Mouse (Mus musculus) limb, embryonic 15.5 days (tissue): ENCODE results near the gene Calu. TPM values are rescaled to one million over a fixed set of nuclear protein-coding genes. Genes with fewer than 3 reads are reported as not detected.
"Not testable (repeated sequence)": the region's sequence is repeated elsewhere in the genome, so short reads cannot be mapped to it uniquely, and the experiment has no call there.

Experiments
- ATAC-seq: fragments of 200-750 bp; cut with Nextera tagmentation; 2 replicates; pipeline ENCODE4 v1.8.0; 2017; ENCODE audit warnings: low read depth, moderate TSS enrichment; ENCODE audit not compliant: insufficient number of reproducible peaks, low FRiP score, low TSS enrichment
- H3K27ac ChIP-seq: fragments of 300-500 bp; sonication (generic); 2 replicates; pipeline ENCODE4 v1.5.1; 2015; ENCODE audit warnings: moderate library complexity, mild to moderate bottlenecking, inconsistent platforms
- H3K27me3 ChIP-seq: fragments of 300-500 bp; sonication (generic); 2 replicates; pipeline ENCODE4 v1.6.1; 2015; ENCODE audit warnings: inconsistent platforms
- H3K36me3 ChIP-seq: fragments of 300-500 bp; sonication (generic); 2 replicates; pipeline ENCODE4 v1.6.1; 2015; ENCODE audit warnings: inconsistent platforms
- H3K4me1 ChIP-seq: fragments of 300-500 bp; sonication (generic); 2 replicates; pipeline ENCODE4 v1.6.1; 2015; ENCODE audit warnings: inconsistent platforms
- H3K4me2 ChIP-seq: fragments of 300-500 bp; sonication (generic); 2 replicates; pipeline ENCODE4 v1.6.1; 2015; ENCODE audit warnings: mild to moderate bottlenecking, inconsistent platforms
- H3K4me3 ChIP-seq: fragments of 300-500 bp; sonication (generic); 2 replicates; pipeline ENCODE4 v1.5.1; 2015; ENCODE audit warnings: mild to moderate bottlenecking, inconsistent platforms
- H3K9ac ChIP-seq: fragments of 300-500 bp; sonication (generic); 2 replicates; pipeline ENCODE4 v1.6.1; 2015; ENCODE audit warnings: inconsistent platforms
- H3K9me3 ChIP-seq: fragments of 300-500 bp; sonication (generic); 2 replicates; pipeline ENCODE4 v1.6.1; 2016; ENCODE audit warnings: inconsistent platforms
- WGBS: fragments of 180-500 bp; shearing (Covaris S2); methylation state at CpG from one replicate; pipeline ENCODE4 v1.1.7; 2015; 5-methylcytosine and 5-hydroxymethylcytosine counted together
- polyA plus RNA-seq: library from polyadenylated mRNA; unstranded; fragments of >200 nt; fragmentation: Nextera tagmentation; extraction: Ambion mirVana; gene quantifications from 2 replicates; pipeline ENCODE4 v1.2.1, GENCODE M21; 2015

Calu gene
- polyA plus RNA-seq, 1 experiment from 2014 or later = 549 TPM

- peaks cover 16% of the 10 kb centered on the region for H3K4me1 ChIP-seq
- ATAC-seq = no peak
- no peak overlapping the region for H3K27ac ChIP-seq
- no peaks in the 10 kb centered on the region for H3K9me3 ChIP-seq
- WGBS = 77% methylated on average over 1 of the region's 1 CpGs
- no peaks in the 10 kb centered on the region for H3K27me3 ChIP-seq
- H3K36me3 ChIP-seq = peaks cover 60% of the 10 kb centered on the region
- H3K4me2 ChIP-seq = no peak overlapping the region
- no peak overlapping the region for H3K9ac ChIP-seq
- H3K4me3 ChIP-seq = no peak overlapping the region
Measured at GRCm38 (mm10) chr6:29365277-29365676, 17.4 kb downstream of the Calu start.

GRCm38 (mm10) chr6:29377386-29377785 is 29.5 kb downstream of the Calu start:
- 90% methylated on average over 4 of the region's 4 CpGs for WGBS
- H3K4me2 ChIP-seq = no peak overlapping the region
- no peaks in the 10 kb centered on the region for H3K4me1 ChIP-seq
- no peak overlapping the region for H3K4me3 ChIP-seq
- H3K27ac ChIP-seq = no peak overlapping the region
- ATAC-seq = no peak
- no peaks in the 10 kb centered on the region for H3K9me3 ChIP-seq
- no peak overlapping the region for H3K9ac ChIP-seq
- H3K27me3 ChIP-seq = no peaks in the 10 kb centered on the region
- peaks cover 70% of the 10 kb centered on the region for H3K36me3 ChIP-seq

- ATAC-seq = no peak
- H3K36me3 ChIP-seq = peaks cover 58% of the 10 kb centered on the region
Measured at GRCm38 (mm10) chr6:29378678-29379077, 30.8 kb downstream of the Calu start.

GRCm38 (mm10) chr6:29379954-29380353 is 32.1 kb downstream of the Calu start:
- H3K9me3 ChIP-seq = no peaks in the 10 kb centered on the region
- peaks cover 45% of the 10 kb centered on the region for H3K36me3 ChIP-seq
- ATAC-seq = no peak
- no peak overlapping the region for H3K4me3 ChIP-seq
- H3K4me2 ChIP-seq = no peak overlapping the region
- H3K27ac ChIP-seq = no peak overlapping the region
- H3K9ac ChIP-seq = no peak overlapping the region
- H3K4me1 ChIP-seq = no peaks in the 10 kb centered on the region
- H3K27me3 ChIP-seq = no peaks in the 10 kb centered on the region
- WGBS = 92% methylated on average over 6 of the region's 6 CpGs

More at GRCm38 (mm10) chr6:29378678-29379077, 30.8 kb downstream of the Calu start:
- Histone ChIP-seq H3K9ac (no peak overlapping the region), H3K4me3 (no peak overlapping the region), H3K4me2 (no peak overlapping the region), H3K9me3 (no peaks in the 10 kb centered on the region), H3K27me3 (no peaks in the 10 kb centered on the region), H3K4me1 (no peaks in the 10 kb centered on the region), H3K27ac (no peak overlapping the region)
- 91% methylated on average over 10 of the region's 10 CpGs for WGBS

- Histone ChIP-seq H3K4me2 (no peak overlapping the region), H3K4me3 (no peak overlapping the region), H3K36me3 (peaks cover 22% of the 10 kb centered on the region), H3K9me3 (no peaks in the 10 kb centered on the region), H3K27ac (no peak overlapping the region), H3K4me1 (peaks cover 7% of the 10 kb centered on the region), H3K27me3 (no peaks in the 10 kb centered on the region), H3K9ac (no peak overlapping the region)
- no peak for ATAC-seq
- 72% methylated on average over 2 of the region's 2 CpGs for WGBS
Measured at GRCm38 (mm10) chr6:29382442-29382841, 34.6 kb downstream of the Calu start.

GRCm38 (mm10) chr6:29388052-29388518 is 40.2 kb downstream of the Calu start, which contains the start of gene Opn1sw:
Gene Opn1sw (minus strand): TSS chr6:29388468.
- Histone ChIP-seq H3K27me3 (no peaks in the 10 kb centered on the region), H3K27ac (peak within 1 kb of the TSS; percentile 81), H3K4me3 (peak within 1 kb of the TSS; percentile 42), H3K4me1 (peaks cover 23% of the 10 kb centered on the region), H3K4me2 (peak within 1 kb of the TSS; percentile 50), H3K36me3 (no peaks in the 10 kb centered on the region), H3K9ac (no peak within 1 kb of the TSS), H3K9me3 (no peaks in the 10 kb centered on the region)
- 2% methylated on average over 12 of the region's 12 CpGs for WGBS
- peak; percentile 60 for ATAC-seq

GRCm38 (mm10) chr6:29388606-29389080 is 40.8 kb downstream of the Calu start:
- Histone ChIP-seq H3K9ac (no peak overlapping the region), H3K27ac (peak overlapping the region; percentile 81), H3K4me2 (peak overlapping the region; percentile 50), H3K27me3 (no peaks in the 10 kb centered on the region), H3K4me3 (peak overlapping the region; percentile 42), H3K9me3 (no peaks in the 10 kb centered on the region), H3K36me3 (no peaks in the 10 kb centered on the region), H3K4me1 (peaks cover 23% of the 10 kb centered on the region)
- peak; percentile 94 for ATAC-seq
- WGBS = 5% methylated on average over 11 of the region's 11 CpGs

GRCm38 (mm10) chr6:29389425-29389824 is 41.6 kb downstream of the Calu start:
- H3K27me3 ChIP-seq = peaks cover 2% of the 10 kb centered on the region; the same call in 1 of the 2 replicates
- peaks cover 23% of the 10 kb centered on the region for H3K4me1 ChIP-seq
- no peak overlapping the region for H3K27ac ChIP-seq
- H3K4me3 ChIP-seq = no peak overlapping the region
- ATAC-seq = no peak
- H3K9ac ChIP-seq = no peak overlapping the region
- H3K4me2 ChIP-seq = no peak overlapping the region
- H3K36me3 ChIP-seq = no peaks in the 10 kb centered on the region
- no peaks in the 10 kb centered on the region for H3K9me3 ChIP-seq
- WGBS = 51% methylated on average over 9 of the region's 9 CpGs

GRCm38 (mm10) chr6:29390500-29390899 is 42.6 kb downstream of the Calu start:
- not testable (repeated sequence) for H3K27me3 ChIP-seq, H3K4me3 ChIP-seq, H3K36me3 ChIP-seq, H3K27ac ChIP-seq, ATAC-seq, H3K4me2 ChIP-seq, H3K9me3 ChIP-seq, H3K9ac ChIP-seq
- peaks cover 25% of the 10 kb centered on the region for H3K4me1 ChIP-seq
- WGBS = 86% methylated on average over 1 of the region's 1 CpGs

GRCm38 (mm10) chr6:29391241-29391640 is 43.4 kb downstream of the Calu start:
- H3K9me3 ChIP-seq, H3K27me3 ChIP-seq, H3K27ac ChIP-seq, H3K9ac ChIP-seq, H3K4me2 ChIP-seq, H3K36me3 ChIP-seq, ATAC-seq, H3K4me3 ChIP-seq: not testable (repeated sequence)
- WGBS = 79% methylated on average over 8 of the region's 8 CpGs
- peaks cover 31% of the 10 kb centered on the region for H3K4me1 ChIP-seq

GRCm38 (mm10) chr6:29391802-29392201 is 43.9 kb downstream of the Calu start:
- Histone ChIP-seq H3K4me1 (peaks cover 25% of the 10 kb centered on the region), H3K9ac (no peak overlapping the region), H3K36me3 (no peaks in the 10 kb centered on the region), H3K9me3 (no peaks in the 10 kb centered on the region), H3K27me3 (peaks cover 6% of the 10 kb centered on the region), H3K27ac (no peak overlapping the region), H3K4me3 (no peak overlapping the region), H3K4me2 (no peak overlapping the region)
- WGBS = 64% methylated on average over 4 of the region's 4 CpGs
- ATAC-seq = no peak

- WGBS = 52% methylated on average over 1 of the region's 1 CpGs
- Histone ChIP-seq H3K4me3 (no peak overlapping the region), H3K27me3 (peaks cover 6% of the 10 kb centered on the region), H3K4me1 (peaks cover 19% of the 10 kb centered on the region), H3K9ac (no peak overlapping the region), H3K4me2 (no peak overlapping the region), H3K27ac (no peak overlapping the region), H3K9me3 (no peaks in the 10 kb centered on the region), H3K36me3 (no peaks in the 10 kb centered on the region; the same call in 1 of the 2 replicates)
- ATAC-seq = no peak
Measured at GRCm38 (mm10) chr6:29394286-29394685, 46.4 kb downstream of the Calu start.
